Mouse (Mus musculus): Measurements from ENCODE around the gene Mtfmt.

DNA sequence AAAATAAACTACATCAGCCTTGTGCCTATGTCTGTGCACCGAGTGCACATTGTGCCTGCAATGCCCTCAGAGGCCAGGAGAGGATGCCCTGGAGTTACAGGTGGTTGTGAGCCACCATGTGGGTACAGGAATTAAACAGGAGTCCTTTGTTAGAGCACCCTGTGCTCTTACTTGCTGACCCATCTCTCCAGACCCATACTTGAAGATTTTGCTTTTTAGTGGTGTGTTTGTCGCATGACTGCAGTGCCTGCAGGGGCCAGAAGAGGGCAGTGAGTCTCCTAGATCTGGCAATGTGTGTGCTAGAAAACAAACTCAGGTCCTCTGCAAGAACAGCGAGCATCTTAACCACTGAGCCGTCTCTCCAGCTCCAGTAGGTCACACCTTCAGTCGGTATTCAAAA, 1.4 kb upstream of the Mtfmt start:
- TF ChIP-seq TAL1 (IDR thresholded peaks at IDR 0.05; ENCODE audit: low read length) = no peak
- TF ChIP-seq GATA1 (IDR thresholded peaks at IDR 0.05; ENCODE audit: low read length) = no peak

Data from erythroblast, embryonic 14.5 days (primary cell).